ENCODE assay signal across 8 mouse cellular contexts in genomic region chr13:46928961-46929691, GRCm38 (mm10). TPM values are rescaled to one million over a fixed set of nuclear protein-coding genes. Genes with fewer than 3 reads are reported as not detected.
DNase-seq lines count a peak whose midpoint lies in the region; ATAC-seq and TF ChIP-seq lines count a peak whose summit lies in the region.

No protein-coding gene starts in this region.

- intact Hi-C loops in left cerebral cortex, adult 2 months (cut with DNase I) = loop anchor here (1.0 to 5.0 kb wide), 2 partner anchors 114 to 202 kb away; partner anchors contain the start of genes Kdm1b and Nup153

- H3K4me1 ChIP-seq in hindbrain, embryonic 14.5 days (replicated peaks; ENCODE audit: control insufficient read depth, insufficient read depth, low read length) = peaks cover 18% of the 10 kb centered on the region

- H3K4me2 ChIP-seq in hindbrain, embryonic 14.5 days (replicated peaks) = peak overlapping the region; percentile 93

- peak overlapping the region; percentile 98 for H3K27ac ChIP-seq in hindbrain, embryonic 14.5 days
- H3K27ac ChIP-seq in left cerebral cortex, adult 2 months = peak overlapping the region; percentile 90

- no peaks in the 10 kb centered on the region for H3K27me3 ChIP-seq in hindbrain, embryonic 14.5 days (ENCODE audit: control insufficient read depth, insufficient read depth, low read length)

- under 1% methylated on average over 42 of the region's 60 CpGs for WGBS in hindbrain, embryonic 14.5 days

- peak; percentile 37 for DNase-seq in adipocyte (ENCODE audit: low spot score)
- peak; percentile 79 for DNase-seq in cerebellum, adult 9-11 months
- DNase-seq in frontal cortex, postnatal 25 days (ENCODE audit: low spot score in 2 of 2) = peak; percentile 29 to 31
- peak; percentile 62 for DNase-seq in hindbrain, embryonic 14.5 days (ENCODE audit: low spot score)
- DNase-seq in left cerebral cortex, adult 2 months (ENCODE audit: extremely low spot score in 1 of 2, low spot score in 2 of 2) = peak; percentile 49 to 50
- DNase-seq in right cerebral cortex, postnatal 25 days = peak; percentile 54

- no peak; the same call in none of the 2 replicates for TF ChIP-seq CTCF in left cerebral cortex, adult 2 months (IDR thresholded peaks at IDR 0.05)

- no peaks in the 10 kb centered on the region for H3K36me3 ChIP-seq in hindbrain, embryonic 14.5 days (replicated peaks; ENCODE audit: control insufficient read depth, insufficient read depth)

- peak overlapping the region; percentile 90 for H3K9ac ChIP-seq in hindbrain, embryonic 14.5 days

- H3K9me3 ChIP-seq in hindbrain, embryonic 14.5 days (ENCODE audit: control insufficient read depth, low read length) = no peaks in the 10 kb centered on the region

- peak; percentile 68 for ATAC-seq in hindbrain, embryonic 14.5 days (ENCODE audit: low FRiP score)
- peak; percentile 41 for ATAC-seq in megakaryocyte, adult 5-6 weeks (ENCODE audit: poor library complexity, severe bottlenecking)
- ATAC-seq in inflammation-experienced regulatory T-cells, adult 6 months = no peak

- H3K4me3 ChIP-seq in hindbrain, embryonic 14.5 days (replicated peaks; ENCODE audit: low read length) = peak overlapping the region; percentile 90
- H3K4me3 ChIP-seq in left cerebral cortex, adult 2 months = peak overlapping the region; percentile 90

RNA-seq across cellular contexts. Expression of gene Kif13a, which starts 0.5 kb away (rescaled TPM):
- 14.3 and 15.0 TPM in 2 replicates for polyA plus RNA-seq in hindbrain, embryonic 14.5 days (2014; fragmentation: Nextera tagmentation; extraction: Ambion mirVana)
- total RNA-seq in left cerebral cortex, adult 2 months (2021) = 10 to 100 TPM; 19.1 to 22.7 TPM
- total RNA-seq in megakaryocyte, adult 5-6 weeks (2015) = 21.2 and 25.8 TPM in 2 replicates
- total RNA-seq in megakaryocyte, adult 5-6 weeks (2017) = 46.9 and 47.5 TPM in 2 replicates
- 1 to 10 TPM; 4.1 to 9.6 (median 6.5) TPM for polyA plus RNA-seq in inflammation-experienced regulatory T-cells, adult 6 months (2017; shearing (Covaris generic))
